Mouse (Mus musculus): ENCODE results near the gene Rcn3.

Gene Rcn3

GRCm38 (mm10) chr7:45048923-45049657 lies 42.9 kb downstream of the Rcn3 start:
- no peak for DNase-seq (ENCODE audit: low read depth, low spot score)

DNA sequence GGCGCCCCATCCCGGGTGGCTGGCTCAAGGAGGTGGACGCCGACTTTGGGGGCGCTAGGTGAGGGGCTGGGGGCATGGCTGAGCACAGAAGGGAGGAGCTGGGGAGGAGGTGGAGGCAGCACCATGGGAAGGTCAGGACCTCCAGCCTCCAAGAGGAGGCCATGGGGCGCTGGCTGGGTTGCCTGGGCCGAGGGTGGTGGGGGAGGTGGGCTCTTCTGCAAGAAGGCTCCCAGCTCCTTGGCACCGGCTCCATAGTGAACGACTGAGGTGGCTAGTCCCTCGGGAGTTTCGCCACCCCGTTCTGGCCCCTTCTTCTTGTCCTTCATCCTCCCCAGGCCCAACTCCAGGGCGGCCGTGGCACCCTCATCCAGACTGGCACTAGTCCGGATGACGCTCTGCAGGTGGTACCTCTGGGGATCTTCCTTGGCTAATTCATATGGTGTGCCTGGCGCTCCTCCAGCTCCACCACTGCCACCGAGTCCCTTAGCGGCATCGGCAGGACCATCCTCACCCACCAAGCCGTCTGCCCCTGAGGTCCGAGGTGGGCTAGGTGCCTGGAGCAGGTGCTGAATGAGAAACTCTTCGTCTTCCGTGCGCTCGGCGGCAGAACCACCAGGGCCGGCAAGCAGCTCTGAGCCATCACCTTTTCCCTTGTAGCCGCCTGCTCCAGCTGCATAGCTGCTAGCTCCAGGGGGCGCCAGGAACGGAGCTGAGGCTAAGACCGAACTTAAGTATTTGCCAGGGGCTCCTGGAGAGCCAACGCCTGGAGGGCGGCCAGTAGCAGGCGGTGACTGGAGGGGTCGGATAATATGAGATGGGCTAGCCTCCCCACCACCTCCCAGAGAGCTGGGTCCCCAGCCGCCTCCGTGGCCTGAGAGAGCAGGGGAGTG lies 43.8 kb downstream of the Rcn3 start:
- no peak for DNase-seq (ENCODE audit: low read depth, low spot score)

GRCm38 (mm10) chr7:45047491-45047890 lies 44.5 kb downstream of the Rcn3 start:
- DNase-seq (ENCODE audit: low read depth, low spot score): no peak

GRCm38 (mm10) chr7:45046853-45047350 lies 45.1 kb downstream of the Rcn3 start:
- no peak for DNase-seq (ENCODE audit: low read depth, low spot score)

DNA sequence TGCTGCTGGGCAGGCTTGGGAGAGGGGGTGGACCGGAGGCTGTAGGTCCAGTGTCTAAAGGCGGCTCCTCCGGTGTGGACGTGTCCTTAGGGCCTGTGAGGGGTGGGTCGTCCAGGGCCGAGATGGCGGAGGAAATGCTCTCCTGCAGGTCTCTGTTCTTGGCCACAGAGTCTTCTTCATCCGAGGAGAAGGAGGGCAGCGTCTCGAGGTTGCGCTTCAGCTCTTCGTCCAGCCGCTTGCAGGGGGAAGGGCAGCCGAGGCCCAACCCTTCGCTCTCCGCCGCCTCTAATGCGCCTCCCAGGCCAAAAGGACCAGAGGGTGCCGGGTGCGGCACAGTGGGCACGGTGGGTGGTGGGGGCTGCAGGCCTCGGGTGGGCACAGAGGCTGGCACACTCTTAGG lies 46.3 kb downstream of the Rcn3 start:
- DNase-seq (ENCODE audit: low read depth, low spot score): no peak

DNA sequence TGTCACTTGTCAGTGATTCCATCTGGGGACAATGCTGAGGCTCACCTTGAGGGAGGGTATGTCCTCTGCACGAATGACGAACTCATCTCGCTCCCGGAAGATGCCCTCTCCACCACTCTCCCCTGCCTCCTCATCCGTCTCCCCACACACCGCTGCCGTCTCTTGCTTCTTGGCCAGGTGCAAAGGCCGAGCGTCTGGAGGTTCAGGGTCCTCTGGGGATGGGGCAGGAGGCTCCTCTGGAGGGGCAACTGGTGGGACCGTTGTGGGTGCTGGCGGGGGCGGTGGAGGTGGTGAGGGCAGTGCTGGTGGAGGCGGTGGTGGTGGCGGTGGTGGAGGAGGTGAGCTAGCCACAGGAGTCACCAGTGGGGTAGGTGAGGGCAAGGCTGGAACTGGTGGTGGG lies 48.7 kb downstream of the Rcn3 start:
- no peak for DNase-seq (ENCODE audit: low read depth, low spot score)

DNA sequence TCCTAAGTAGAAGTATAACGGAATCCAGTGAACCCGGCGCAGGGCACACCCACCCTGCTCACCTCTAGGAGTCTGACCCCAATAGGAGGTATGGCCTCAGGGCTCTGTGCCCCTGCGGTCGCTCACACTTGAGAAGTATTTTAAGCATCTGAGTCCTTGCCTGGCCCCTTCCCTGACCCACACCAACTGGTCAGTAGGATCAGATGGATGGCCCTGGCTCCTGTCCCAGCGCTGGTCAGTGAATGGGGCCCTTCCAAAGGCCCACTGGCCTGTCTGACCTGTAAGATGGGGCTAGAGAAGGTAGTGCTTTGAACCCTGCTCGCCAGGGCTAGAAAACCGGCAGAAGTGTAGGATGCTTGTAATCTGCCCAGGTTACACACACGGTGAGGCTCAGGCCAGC lies 51.2 kb downstream of the Rcn3 start:
- DNase-seq (ENCODE audit: low read depth, low spot score): no peak

DNA sequence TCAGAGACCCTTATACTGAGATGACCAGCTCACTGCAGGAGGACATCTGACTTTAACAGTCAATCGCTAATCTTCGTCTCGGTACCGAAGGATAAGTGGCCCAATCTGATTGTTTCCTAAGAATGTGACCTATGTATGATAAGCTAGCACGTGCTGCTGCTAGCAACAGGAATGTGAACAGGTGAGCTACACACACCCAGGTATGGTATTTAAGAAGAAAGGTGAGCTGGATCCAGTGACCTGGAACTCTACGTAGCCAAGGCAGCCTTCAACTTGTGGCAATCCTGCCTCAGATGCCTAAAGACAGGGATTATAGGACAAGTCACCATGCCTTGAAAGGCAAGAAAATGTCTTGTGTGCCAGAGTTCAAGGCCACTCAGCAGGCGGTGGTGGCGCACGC lies 53.6 kb downstream of the Rcn3 start:
- DNase-seq (ENCODE audit: low read depth, low spot score): no peak

GRCm38 (mm10) chr7:45037720-45038361 lies 54.2 kb downstream of the Rcn3 start:
- no peak for DNase-seq (ENCODE audit: low read depth, low spot score)

GRCm38 (mm10) chr7:45036702-45037101 lies 55.3 kb downstream of the Rcn3 start:
- DNase-seq (ENCODE audit: low read depth, low spot score): no peak

DNA sequence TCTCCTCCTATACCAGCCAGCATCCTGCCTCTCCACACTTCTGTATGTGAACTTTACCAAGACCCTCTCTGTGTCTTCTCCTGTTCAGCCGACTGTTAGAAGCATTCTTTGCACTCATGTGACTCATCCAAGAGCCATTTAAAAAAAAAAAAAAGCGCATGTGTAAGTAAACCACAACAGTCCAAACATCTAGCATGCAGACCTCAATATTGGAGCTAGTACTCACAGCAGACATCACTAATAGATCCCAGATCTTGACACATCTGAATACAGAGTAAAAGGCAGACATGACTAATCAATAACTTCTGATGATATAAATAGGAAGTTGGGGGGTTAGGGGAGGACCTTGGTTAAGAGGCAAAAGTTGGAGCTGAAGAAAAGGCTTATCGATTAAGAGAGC lies 56.4 kb downstream of the Rcn3 start:
- DNase-seq (ENCODE audit: low read depth, low spot score): no peak

DNA sequence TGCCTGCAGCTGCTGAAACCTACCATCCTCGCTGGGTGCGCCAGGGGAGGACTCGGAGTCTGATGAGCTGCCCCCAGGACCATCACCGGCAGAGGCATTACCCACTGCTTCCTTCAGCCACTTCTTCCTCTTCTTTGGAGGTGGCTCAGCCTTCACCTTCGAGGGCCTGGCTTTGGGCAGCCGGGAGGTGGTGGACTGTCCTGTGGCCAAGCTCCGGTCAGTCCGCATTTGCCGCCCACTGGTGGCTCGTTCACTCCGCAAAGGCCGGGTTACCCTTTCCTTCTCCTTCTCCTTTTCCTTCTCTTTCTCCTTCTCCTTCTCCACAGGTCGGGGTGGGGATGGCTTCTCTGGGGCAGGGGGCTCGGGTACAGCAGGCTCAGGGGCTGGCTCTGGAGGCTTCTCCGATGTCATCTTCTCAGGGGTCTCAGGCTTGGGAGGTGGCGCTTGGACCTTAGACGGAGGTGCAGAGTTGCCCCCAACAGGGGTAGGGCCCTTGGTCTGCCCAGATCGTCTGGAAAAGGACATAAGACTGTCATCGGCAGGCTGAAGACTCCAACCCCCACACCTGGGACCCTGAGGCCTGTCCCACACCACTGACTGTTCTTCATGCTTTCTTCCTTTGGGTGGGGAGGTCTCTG lies 58.2 kb downstream of the Rcn3 start:
- DNase-seq (ENCODE audit: low read depth, low spot score): no peak

All from WW6 (cell line).